Mouse (Mus musculus) left cerebral cortex, adult 9 months (tissue): ENCODE measurements at regions not wholly inside any gene's neighbourhood (a gene's known extent, or its start where the extent isn't known, plus 50 kb on each side); places are given as distances from the start of the nearest gene placed in this dataset.
"Not testable (repeated sequence)": the region's sequence is repeated elsewhere in the genome, so short reads cannot be mapped to it uniquely, and the experiment has no call there.

Experiments
- DNase-seq, 2 experiments: peaks; one replicate each; pipeline ENCODE4 v3.0.0; 2022; ENCODE audit warnings: low spot score in 2 of 2

GRCm38 (mm10) chr9:31653788-31654187 is 189.5 kb upstream of the Tmem45b start:
- no peak for DNase-seq

- DNase-seq, result no peak
Measured at GRCm38 (mm10) chr9:31650362-31651130, 186.3 kb upstream of the Tmem45b start.

DNA sequence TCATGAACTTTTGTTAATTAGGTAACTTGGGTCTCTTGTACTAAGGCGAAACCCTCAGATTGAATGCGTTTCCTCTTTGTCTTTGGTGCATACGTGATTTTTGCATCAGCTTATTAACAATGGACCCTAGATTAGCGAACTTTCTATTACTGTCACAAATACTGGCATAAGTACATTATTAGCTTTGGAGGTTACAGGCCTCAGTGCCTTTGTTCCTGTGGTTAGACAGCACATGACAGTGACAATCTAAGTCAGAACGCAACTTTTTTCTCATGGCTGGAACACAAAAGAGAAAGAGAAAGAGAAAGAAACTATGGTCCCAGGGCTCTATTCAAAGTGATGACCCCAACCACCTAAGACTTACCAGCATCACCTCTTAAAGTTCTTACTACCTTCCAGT is 184.8 kb upstream of the Tmem45b start:
- no peak for DNase-seq

DNA sequence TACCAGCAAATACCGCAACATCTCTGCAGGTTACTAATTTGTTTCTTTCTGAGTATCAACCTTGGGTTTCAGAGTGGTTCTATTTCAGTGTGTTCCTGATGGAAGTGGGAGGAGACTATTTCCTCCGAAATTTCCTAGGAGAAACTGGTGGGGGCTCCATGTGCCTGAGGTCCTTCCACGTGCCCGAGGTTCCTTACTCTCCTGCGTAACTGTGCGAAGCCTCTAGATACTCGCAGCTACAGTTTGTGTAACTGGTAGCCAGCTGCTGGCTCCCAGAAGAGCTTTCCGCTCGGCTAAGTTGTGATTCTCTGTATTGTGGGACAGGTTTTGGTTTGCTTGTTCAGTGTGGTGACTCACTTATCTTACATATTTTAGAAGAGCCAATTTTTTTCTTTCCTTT is 184.3 kb upstream of the Tmem45b start:
- DNase-seq, result no peak

- no peak for DNase-seq
Measured at GRCm38 (mm10) chr9:31645114-31645513, 180.9 kb upstream of the Tmem45b start.

DNA sequence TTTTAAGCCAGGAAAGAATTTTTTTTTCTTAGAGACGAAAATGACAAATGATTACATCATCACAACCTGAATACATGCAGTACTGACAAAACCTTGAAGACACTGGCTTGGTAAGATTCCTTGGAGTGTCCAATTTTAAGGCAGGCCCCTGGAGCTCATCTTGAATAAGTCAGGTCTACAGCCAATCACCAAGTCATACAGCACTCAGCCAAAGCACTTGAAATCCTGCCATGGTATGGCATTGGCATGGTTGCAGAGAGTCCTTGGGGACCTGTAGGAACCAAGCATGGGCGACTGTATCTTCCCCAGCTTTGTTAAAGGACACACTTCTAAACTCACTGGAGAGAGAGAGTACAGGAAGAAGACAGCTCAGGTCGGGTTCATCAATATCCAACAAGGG is 179.8 kb upstream of the Tmem45b start:
- no peak for DNase-seq

DNA sequence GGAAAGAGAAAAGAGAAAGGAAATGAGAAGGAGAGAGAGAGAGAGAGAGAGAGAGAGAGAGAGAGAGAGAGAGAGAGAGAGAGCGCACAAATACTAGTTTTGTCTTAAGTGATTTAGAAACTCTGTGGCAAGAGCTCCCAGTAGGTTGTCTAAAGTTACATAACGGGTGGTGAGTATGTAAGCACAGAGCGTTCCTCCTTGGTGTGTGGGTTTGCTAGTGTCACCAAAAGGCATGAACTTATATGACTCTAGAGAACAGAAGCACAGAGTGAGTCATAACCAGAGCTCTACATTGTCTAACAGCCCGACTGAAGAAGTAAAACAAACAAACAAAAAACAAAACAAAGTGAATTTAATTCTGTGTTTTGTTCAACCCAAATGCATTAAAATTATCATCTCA is 177.9 kb upstream of the Tmem45b start:
- no peak for DNase-seq

- no peak for DNase-seq
Measured at GRCm38 (mm10) chr9:31628291-31628690, 164.0 kb upstream of the Tmem45b start.

DNA sequence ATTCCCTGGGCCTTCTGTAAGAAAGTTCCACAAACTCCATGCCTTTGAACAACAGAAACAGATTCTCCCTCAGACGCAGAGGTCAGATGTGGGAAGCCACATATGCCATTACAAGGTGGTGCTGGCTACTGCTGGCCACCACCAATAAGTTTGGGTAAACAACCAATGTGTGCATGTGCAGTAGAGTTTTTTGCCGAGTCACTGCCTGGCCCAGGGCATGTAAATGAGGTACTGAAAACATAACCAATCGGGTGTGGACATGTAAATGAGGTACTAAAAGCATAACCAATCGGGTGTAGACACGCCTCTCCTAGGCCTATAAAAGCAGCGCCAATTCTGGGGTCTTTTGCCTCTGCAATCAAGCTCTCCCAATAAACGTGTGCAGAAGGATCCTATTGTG is 157.3 kb upstream of the Tmem45b start:
- DNase-seq, result not testable (repeated sequence)

GRCm38 (mm10) chr9:31619344-31619743 is 155.1 kb upstream of the Tmem45b start:
- DNase-seq, result no peak

- DNase-seq, result no peak
Measured at GRCm38 (mm10) chr9:31614250-31614945, 150.1 kb upstream of the Tmem45b start.

- no peak for DNase-seq
Measured at GRCm38 (mm10) chr9:31611036-31611695, 146.9 kb upstream of the Tmem45b start.

DNA sequence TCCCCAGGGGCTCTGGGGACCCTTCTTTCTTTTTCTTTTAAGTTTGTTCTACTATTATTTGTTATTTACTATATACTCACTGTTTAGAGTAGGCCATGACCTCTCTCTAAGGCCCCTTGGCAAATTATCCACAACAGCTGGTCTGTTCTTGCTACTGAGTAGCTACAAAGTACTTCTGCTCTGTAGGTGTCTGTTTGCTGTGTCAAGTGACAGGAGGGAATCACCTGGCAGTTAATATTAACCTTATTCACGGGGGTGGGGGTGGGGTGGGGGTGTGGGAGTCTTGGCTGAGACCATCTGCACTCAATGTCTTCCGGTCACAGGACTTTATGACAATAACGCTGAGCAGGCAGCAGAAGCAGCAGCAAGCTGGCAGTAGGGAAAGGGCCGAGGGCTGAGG is 146.4 kb upstream of the Tmem45b start:
- DNase-seq, result no peak

- peak in 1 of 2 experiments; percentile 19 for DNase-seq
Measured at GRCm38 (mm10) chr9:31610212-31610611, 145.9 kb upstream of the Tmem45b start.

- DNase-seq, result no peak
Measured at GRCm38 (mm10) chr9:31609731-31610130, 145.5 kb upstream of the Tmem45b start.

- no peak for DNase-seq
Measured at GRCm38 (mm10) chr9:31608084-31608870, 144.0 kb upstream of the Tmem45b start.

DNA sequence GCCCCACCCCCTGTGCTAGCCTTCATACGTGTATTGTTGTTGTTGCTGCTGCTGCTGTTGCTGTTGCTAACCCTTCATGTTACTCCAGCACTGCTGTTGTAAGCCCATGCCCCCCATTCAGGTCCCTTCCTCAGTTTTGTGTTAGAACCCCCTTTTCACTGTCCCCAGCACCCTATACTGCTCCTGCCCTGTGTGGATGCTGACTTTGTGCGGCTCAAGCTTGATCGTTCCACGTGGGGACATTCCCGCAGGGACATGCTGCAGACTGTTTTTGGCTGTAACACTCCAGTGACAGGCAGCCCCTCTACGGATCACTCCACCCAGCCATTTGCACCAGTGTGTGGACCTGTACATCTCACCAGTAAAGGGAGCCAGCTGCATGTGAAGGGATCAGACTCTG is 142.7 kb upstream of the Tmem45b start:
- DNase-seq, result no peak

DNA sequence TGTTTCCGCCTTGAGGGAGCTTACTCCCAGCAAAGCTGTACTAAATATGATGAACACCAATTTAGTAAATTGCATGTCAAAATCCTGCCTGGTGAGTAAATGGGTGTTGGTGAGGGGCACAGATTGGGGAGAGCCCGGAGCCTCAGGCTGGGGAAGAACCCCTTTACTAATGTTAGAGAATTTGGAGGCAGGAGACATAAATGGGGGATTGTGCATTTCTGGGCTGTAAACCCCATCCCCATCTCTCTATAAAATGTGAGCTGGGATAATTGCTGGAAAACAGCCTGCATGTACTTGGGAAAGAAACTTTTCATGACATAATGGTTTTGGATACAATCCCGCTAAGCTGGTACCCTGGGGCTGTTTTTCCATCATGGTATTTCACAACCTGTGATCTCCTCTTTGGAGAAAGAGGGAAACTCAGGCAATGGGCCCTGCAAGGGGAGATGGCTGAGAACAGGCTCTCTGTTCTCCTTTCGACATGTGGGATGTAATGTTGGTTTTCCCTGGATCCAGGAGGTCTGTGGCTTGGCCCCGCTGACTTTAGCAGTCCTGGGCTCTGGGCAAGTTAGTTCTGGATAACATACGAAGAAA is 140.3 kb upstream of the Tmem45b start:
- no peak for DNase-seq

- no peak for DNase-seq
Measured at GRCm38 (mm10) chr9:31602707-31603106, 138.4 kb upstream of the Tmem45b start.

DNA sequence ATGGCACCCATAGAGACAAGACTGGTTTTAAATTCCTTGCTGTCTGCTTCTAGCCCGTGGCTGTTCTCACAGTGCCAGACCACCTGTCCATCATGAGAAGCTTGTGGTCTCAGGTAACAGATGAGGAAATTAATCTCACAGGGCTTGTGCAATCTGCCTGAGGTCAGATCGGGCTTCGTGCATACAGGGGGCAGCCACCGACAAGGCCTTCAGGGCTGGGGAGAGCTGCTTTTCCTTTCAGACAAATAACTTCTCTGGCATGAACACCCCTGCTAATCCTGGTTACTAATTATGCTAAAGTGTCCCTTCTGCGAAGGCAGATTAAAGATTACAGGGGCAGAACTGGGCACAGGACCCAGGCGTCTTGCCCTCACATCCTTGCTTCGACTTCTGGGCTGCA is 130.8 kb upstream of the Tmem45b start:
- no peak for DNase-seq

GRCm38 (mm10) chr9:31587671-31588070 is 123.4 kb upstream of the Tmem45b start:
- DNase-seq, result no peak

- no peak for DNase-seq
Measured at GRCm38 (mm10) chr9:31583983-31584382, 119.7 kb upstream of the Tmem45b start.
